Mouse (Mus musculus) lung, postnatal 36 days (tissue): ENCODE results near the gene Arhgef3.
A peak's percentile ranks its signal among the peaks of the same experiment; 100 is the strongest.
"Not testable (repeated sequence)": the region's sequence is repeated elsewhere in the genome, so short reads cannot be mapped to it uniquely, and the experiment has no call there.

ENCODE experiments used
- DNase-seq: peaks from one replicate; pipeline ENCODE4 v3.0.0; 2022; ENCODE audit warnings: mixed read lengths

The Arhgef3 gene

GRCm38 (mm10) chr14:27234270-27234840, 119.7 kb downstream of the Arhgef3 start:
- DNase-seq = no peak

GRCm38 (mm10) chr14:27235897-27236553, 121.3 kb downstream of the Arhgef3 start:
- DNase-seq = no peak

- peak; percentile 88 for DNase-seq
Observed at GRCm38 (mm10) chr14:27237522-27238187, 123.0 kb downstream of the Arhgef3 start.

GRCm38 (mm10) chr14:27238600-27239118, 124.0 kb downstream of the Arhgef3 start:
- no peak for DNase-seq

- DNase-seq = no peak
Observed at GRCm38 (mm10) chr14:27239551-27240091, 124.9 kb downstream of the Arhgef3 start.

GRCm38 (mm10) chr14:27242253-27242652, 127.6 kb downstream of the Arhgef3 start:
- peak; percentile 82 for DNase-seq

- no peak for DNase-seq
Observed at GRCm38 (mm10) chr14:27242769-27243168, 128.1 kb downstream of the Arhgef3 start.

- DNase-seq = no peak
Observed at GRCm38 (mm10) chr14:27243585-27243984, 128.9 kb downstream of the Arhgef3 start.

GRCm38 (mm10) chr14:27244898-27245297, 130.2 kb downstream of the Arhgef3 start:
- no peak for DNase-seq

- peak; percentile 80 for DNase-seq
Observed at GRCm38 (mm10) chr14:27246424-27246823, 131.7 kb downstream of the Arhgef3 start.

GRCm38 (mm10) chr14:27246948-27247347, 132.2 kb downstream of the Arhgef3 start:
- not testable (repeated sequence) for DNase-seq

- no peak for DNase-seq
Observed at GRCm38 (mm10) chr14:27249121-27249520, 134.4 kb downstream of the Arhgef3 start.

- peak; percentile 44 for DNase-seq
Observed at GRCm38 (mm10) chr14:27250281-27250789, 135.6 kb downstream of the Arhgef3 start.

- no peak for DNase-seq
Observed at GRCm38 (mm10) chr14:27253391-27253790, 138.7 kb downstream of the Arhgef3 start.

GRCm38 (mm10) chr14:27262349-27262748, 147.7 kb downstream of the Arhgef3 start:
- no peak for DNase-seq

GRCm38 (mm10) chr14:27266601-27267000, 151.9 kb downstream of the Arhgef3 start:
- DNase-seq = no peak

- DNase-seq = no peak
Observed at GRCm38 (mm10) chr14:27268137-27268536, 153.4 kb downstream of the Arhgef3 start.

GRCm38 (mm10) chr14:27268986-27269700, 154.4 kb downstream of the Arhgef3 start:
- peak; percentile 32 for DNase-seq

- DNase-seq = no peak
Observed at GRCm38 (mm10) chr14:27269836-27270235, 155.1 kb downstream of the Arhgef3 start.

GRCm38 (mm10) chr14:27270466-27270865, 155.8 kb downstream of the Arhgef3 start:
- no peak for DNase-seq

GRCm38 (mm10) chr14:27271371-27272071, 156.8 kb downstream of the Arhgef3 start:
- DNase-seq = no peak
